Mouse (Mus musculus) ES-E14 (cell line): ENCODE results near the gene Mxra7. TPM values are rescaled to one million over a fixed set of nuclear protein-coding genes. Genes with fewer than 3 reads are reported as not detected.

ENCODE experiments used
- DNase-seq: peaks from one replicate; pipeline ENCODE4 v3.0.0-alpha.2; 2013; ENCODE audit warnings: low read depth, low spot score
- H3K27ac ChIP-seq: 2 replicates; pipeline ENCODE4 v1.5.1; 2012; ENCODE audit warnings: low read depth, mild to moderate bottlenecking, low read length, moderate library complexity, mixed read lengths; ENCODE audit not compliant: poor library complexity, insufficient read depth, severe bottlenecking
- H3K36me3 ChIP-seq: 2 replicates; pipeline ENCODE4 v1.6.1; 2012; ENCODE audit warnings: mild to moderate bottlenecking, low read length, moderate library complexity, mixed read lengths; ENCODE audit not compliant: control insufficient read depth, poor library complexity, insufficient read depth, severe bottlenecking
- H3K4me1 ChIP-seq, 2 experiments: fragments of 150-350 bp in 1 of 2; sonication (generic) in 1 of 2; 2 replicates each; pipeline ENCODE4 v1.6.1; 2012; ENCODE audit warnings: low read length in 2 of 2, mild to moderate bottlenecking in 1 of 2, mixed read lengths in 1 of 2; ENCODE audit not compliant: control insufficient read depth in 2 of 2, insufficient read depth in 2 of 2, poor library complexity in 1 of 2
- H3K4me3 ChIP-seq, 2 experiments: fragments of 150-350 bp in 1 of 2; sonication (generic) in 1 of 2; 2 replicates each; pipeline ENCODE4 v1.5.1; 2012; ENCODE audit warnings: low read length in 2 of 2, low read depth in 1 of 2, mild to moderate bottlenecking in 1 of 2, mixed read lengths in 1 of 2; ENCODE audit not compliant: insufficient read depth in 1 of 2, poor library complexity in 1 of 2, severe bottlenecking in 1 of 2
- H3K9ac ChIP-seq: 2 replicates; pipeline ENCODE4 v1.6.1; 2012; ENCODE audit warnings: low read depth, mild to moderate bottlenecking, low read length, mixed read lengths; ENCODE audit not compliant: poor library complexity, insufficient read depth, severe bottlenecking
- H3K9me3 ChIP-seq: fragments of 150-350 bp; sonication (generic); 2 replicates; pipeline ENCODE4 v1.6.1; 2012; ENCODE audit warnings: low read depth, mild to moderate bottlenecking, low read length; ENCODE audit not compliant: control insufficient read depth, insufficient read depth
- CHD2 ChIP-seq: IDR thresholded peaks from 2 replicates; pipeline ENCODE4 v1.6.1; 2014; ENCODE audit warnings: mild to moderate bottlenecking, low read depth, low read length, inconsistent platforms
- HCFC1 ChIP-seq: IDR thresholded peaks from 2 replicates; pipeline ENCODE4 v1.6.1; 2012; ENCODE audit warnings: low read length, inconsistent platforms, borderline replicate concordance; ENCODE audit not compliant: insufficient read depth
- MAFK ChIP-seq: IDR thresholded peaks from 2 replicates; pipeline ENCODE4 v1.6.1; 2014; ENCODE audit warnings: mild to moderate bottlenecking, low read depth, low read length, inconsistent platforms; ENCODE audit not compliant: insufficient read depth
- ZC3H11A ChIP-seq: IDR thresholded peaks from 2 replicates; pipeline ENCODE4 v1.6.1; 2012; ENCODE audit warnings: low read depth, mild to moderate bottlenecking, inconsistent platforms, low read length, borderline replicate concordance
- ZNF384 ChIP-seq: IDR thresholded peaks from 2 replicates; pipeline ENCODE4 v1.6.1; 2012; ENCODE audit warnings: low read depth, low read length, inconsistent platforms
- in situ Hi-C, 2 experiments: fragments of 600-800 bp; cut with MboI; formaldehyde crosslinking; loops; one replicate each; pipeline ENCODE4 v1.15.1; 2025; ENCODE audit warnings: low sequenced_read_pairs in 2 of 2, inconsistent platforms in 1 of 2; ENCODE audit not compliant: unreplicated experiment in 2 of 2
- total RNA-seq: library from RNA; depleted of rRNA; stranded (reverse); fragments of 300-350 nt; gene quantifications from 2 replicates; pipeline ENCODE4 v1.2.3, GENCODE M21; 2012

Mxra7 gene
- total RNA-seq, 1 experiment, result 5.8 TPM

- in situ Hi-C loops, result loop anchor here (10.0 to 25.0 kb wide), 2 partner anchors 168 to 176 kb away; partner anchors contain the start of gene Rhbdf2 (in 1 of the 2)
- H3K4me3 ChIP-seq, result 0 out of 4 replicates have a peak overlapping the region, but pooled peaks of 1 of the 2 experiments have one; percentile 24
- peaks cover 0 to 26% of the 10 kb centered on the region in 2 experiments; a peak in 2 of 4 replicates for H3K4me1 ChIP-seq
- H3K9ac ChIP-seq, result peak overlapping the region; percentile 28; the same call in 1 of the 2 replicates
- H3K36me3 ChIP-seq, result no peaks in the 10 kb centered on the region
- no peak for DNase-seq
- no peak overlapping the region for H3K27ac ChIP-seq
- no peaks in the 10 kb centered on the region for H3K9me3 ChIP-seq
- TF ChIP-seq HCFC1 (no peak), ZNF384 (no peak), CHD2 (no peak), ZC3H11A (no peak), MAFK (no peak)
These were observed 14.9 kb downstream of the Mxra7 start for GRCm38 (mm10) chr11:116812793-116813529.

- Histone ChIP-seq H3K36me3 (no peaks in the 10 kb centered on the region), H3K9me3 (no peaks in the 10 kb centered on the region), H3K4me1 (peaks cover 0 to 26% of the 10 kb centered on the region in 2 experiments; a peak in 2 of 4 replicates), H3K4me3 (peak overlapping the region; percentile 26 to 70), H3K9ac (no peak overlapping the region), H3K27ac (no peak overlapping the region)
- TF ChIP-seq ZC3H11A, result no peak
- no peak for TF ChIP-seq ZNF384
- TF ChIP-seq MAFK, result no peak
- no peak for TF ChIP-seq CHD2
- no peak for TF ChIP-seq HCFC1
- no peak for DNase-seq
- in situ Hi-C loops, result loop anchor here (10.0 to 25.0 kb wide), 2 partner anchors 166 to 174 kb away; partner anchors contain the start of gene Rhbdf2 (in 1 of the 2)
These were observed 16.6 kb downstream of the Mxra7 start for GRCm38 (mm10) chr11:116810983-116811901.

GRCm38 (mm10) chr11:116810528-116810927 lies 17.3 kb downstream of the Mxra7 start:
- TF ChIP-seq MAFK (no peak), CHD2 (no peak), ZNF384 (no peak), HCFC1 (no peak), ZC3H11A (no peak)
- no peak overlapping the region for H3K27ac ChIP-seq
- DNase-seq, result no peak

GRCm38 (mm10) chr11:116809520-116809919 lies 18.3 kb downstream of the Mxra7 start:
- in situ Hi-C loops, result loop anchor here in 1 of 2 experiments (25.0 kb wide), 1 partner anchor 172 kb away; the partner anchor contains the start of gene Rhbdf2
- Histone ChIP-seq H3K27ac (no peak overlapping the region), H3K4me3 (no peak overlapping the region), H3K9ac (no peak overlapping the region), H3K4me1 (peaks cover 0 to 20% of the 10 kb centered on the region in 2 experiments; a peak in 2 of 4 replicates), H3K36me3 (no peaks in the 10 kb centered on the region), H3K9me3 (no peaks in the 10 kb centered on the region)
- TF ChIP-seq ZNF384 (no peak), CHD2 (no peak), ZC3H11A (no peak), MAFK (no peak), HCFC1 (no peak)
- no peak for DNase-seq

More at GRCm38 (mm10) chr11:116810528-116810927, 17.3 kb downstream of the Mxra7 start:
- peaks cover 0 to 26% of the 10 kb centered on the region in 2 experiments; a peak in 2 of 4 replicates for H3K4me1 ChIP-seq
- no peak overlapping the region; a peak in 1 of 4 replicates for H3K4me3 ChIP-seq
- H3K9ac ChIP-seq, result no peak overlapping the region
- H3K9me3 ChIP-seq, result no peaks in the 10 kb centered on the region
- in situ Hi-C loops, result loop anchor here (10.0 to 25.0 kb wide), 2 partner anchors 166 to 173 kb away; partner anchors contain the start of gene Rhbdf2 (in 1 of the 2)
- H3K36me3 ChIP-seq, result no peaks in the 10 kb centered on the region
